11 mouse cellular contexts compared by ENCODE assay signal in the genomic region with DNA sequence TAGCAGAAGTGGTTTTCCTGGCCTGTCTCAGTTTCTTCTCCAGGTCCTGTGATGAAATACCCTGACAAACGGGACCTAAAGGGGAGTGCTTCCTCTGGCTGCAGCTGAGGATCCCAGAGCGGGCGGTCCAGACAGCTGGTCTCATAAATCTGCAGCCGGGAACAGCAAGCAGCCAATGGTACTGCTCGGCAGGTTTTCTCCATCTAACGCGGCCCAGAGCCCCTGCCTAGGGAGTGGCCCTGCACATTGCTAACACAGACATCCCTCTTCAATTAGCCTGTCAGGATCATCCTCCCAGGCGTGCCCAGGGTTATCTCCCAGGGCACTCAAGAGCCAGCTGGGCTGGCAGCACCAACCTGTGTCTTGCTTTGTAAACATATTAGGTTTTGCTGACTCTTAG. TPM values are rescaled to one million over a fixed set of nuclear protein-coding genes. Genes with fewer than 3 reads are reported as not detected.
A peak's percentile ranks its signal among the peaks of the same experiment; 100 is the strongest.
DNase-seq lines count a peak whose midpoint lies in the region; ATAC-seq lines count a peak whose summit lies in the region.
"Had no signal": no experiment of that assay in that cellular context is flagged by ENCODE, and none has a peak within 500 bp of the region (broad histone marks: within the 10 kb centered on the region; RNA-seq: fewer than 3 reads in every experiment).

No protein-coding gene starts in this region.

- H3K27ac ChIP-seq in kidney, embryonic 15.5 days, result peak overlapping the region; percentile 62
- H3K27ac ChIP-seq in hindbrain, embryonic 14.5 days, result peak overlapping the region; percentile 10
- peak overlapping the region; percentile 12; the same call in 1 of the 2 replicates for H3K27ac ChIP-seq in midbrain, embryonic 16.5 days (ENCODE audit: low read length)
- H3K27ac ChIP-seq in heart, embryonic 11.5 days (ENCODE audit: low read depth, low read length), result no peak overlapping the region
- H3K27ac ChIP-seq: lung, embryonic 15.5 days had no signal

- no peak for DNase-seq in kidney, postnatal 36 days
- DNase-seq in embryo, embryonic 11.5 days (ENCODE audit: low read depth, low spot score), result peak; percentile 53
- no peak for DNase-seq in hindbrain, embryonic 14.5 days (ENCODE audit: low spot score)
- DNase-seq in thymus, postnatal 14 days, result no peak
- DNase-seq: cerebellum, adult 9-10 months; kidney, adult 18-20 months had no signal

- H3K27me3 ChIP-seq in kidney, embryonic 15.5 days, result no peaks in the 10 kb centered on the region
- no peaks in the 10 kb centered on the region for H3K27me3 ChIP-seq in hindbrain, embryonic 14.5 days (ENCODE audit: control insufficient read depth, insufficient read depth, low read length)
- H3K27me3 ChIP-seq in midbrain, embryonic 16.5 days (ENCODE audit: control insufficient read depth, insufficient read depth, low read depth, low read length), result no peaks in the 10 kb centered on the region
- no peaks in the 10 kb centered on the region for H3K27me3 ChIP-seq in heart, embryonic 11.5 days (ENCODE audit: control insufficient read depth, insufficient read depth, low read length)
- H3K27me3 ChIP-seq: lung, embryonic 15.5 days had no signal

- H3K4me3 ChIP-seq in kidney, embryonic 15.5 days (replicated peaks), result no peak overlapping the region
- H3K4me3 ChIP-seq in hindbrain, embryonic 14.5 days (replicated peaks; ENCODE audit: low read length), result no peak overlapping the region
- no peak overlapping the region for H3K4me3 ChIP-seq in midbrain, embryonic 16.5 days (ENCODE audit: low read depth, low read length)
- H3K4me3 ChIP-seq in heart, embryonic 11.5 days (ENCODE audit: low read depth, low read length), result no peak overlapping the region
- H3K4me3 ChIP-seq: lung, embryonic 15.5 days had no signal

- 14% methylated on average over 8 of the region's 8 CpGs for WGBS in kidney, embryonic 15.5 days
- 14% methylated on average over 8 of the region's 8 CpGs for WGBS in hindbrain, embryonic 14.5 days
- WGBS in midbrain, embryonic 16.5 days, result 21% methylated on average over 8 of the region's 8 CpGs
- 38% methylated on average over 8 of the region's 8 CpGs for WGBS in heart, embryonic 11.5 days (ENCODE audit: insufficient replicate concordance)

- peaks cover 29% of the 10 kb centered on the region for H3K4me1 ChIP-seq in kidney, embryonic 15.5 days
- peaks cover 6% of the 10 kb centered on the region; the same call in 1 of the 2 replicates for H3K4me1 ChIP-seq in hindbrain, embryonic 14.5 days (replicated peaks; ENCODE audit: control insufficient read depth, insufficient read depth, low read length)
- peaks cover 12% of the 10 kb centered on the region for H3K4me1 ChIP-seq in midbrain, embryonic 16.5 days (ENCODE audit: control insufficient read depth, insufficient read depth, low read length)
- no peaks in the 10 kb centered on the region for H3K4me1 ChIP-seq in heart, embryonic 11.5 days (ENCODE audit: control insufficient read depth, insufficient read depth, low read length)
- H3K4me1 ChIP-seq: lung, embryonic 15.5 days had no signal

- H3K9me3 ChIP-seq in kidney, embryonic 15.5 days (replicated peaks), result no peaks in the 10 kb centered on the region
- H3K9me3 ChIP-seq in hindbrain, embryonic 14.5 days (ENCODE audit: control insufficient read depth, low read length), result no peaks in the 10 kb centered on the region
- no peaks in the 10 kb centered on the region for H3K9me3 ChIP-seq in midbrain, embryonic 16.5 days (replicated peaks; ENCODE audit: control insufficient read depth, low read length, poor library complexity, severe bottlenecking)
- H3K9me3 ChIP-seq in heart, embryonic 11.5 days (replicated peaks; ENCODE audit: control insufficient read depth, low read length), result no peaks in the 10 kb centered on the region
- H3K9me3 ChIP-seq: lung, embryonic 15.5 days had no signal

- H3K4me2 ChIP-seq in kidney, embryonic 15.5 days, result no peak overlapping the region
- H3K4me2 ChIP-seq in hindbrain, embryonic 14.5 days (replicated peaks), result peak overlapping the region; percentile 26; the same call in 1 of the 2 replicates
- no peak overlapping the region for H3K4me2 ChIP-seq in midbrain, embryonic 16.5 days (ENCODE audit: low read length)
- no peak overlapping the region for H3K4me2 ChIP-seq in heart, embryonic 11.5 days
- H3K4me2 ChIP-seq: lung, embryonic 15.5 days had no signal

- H3K9ac ChIP-seq in kidney, embryonic 15.5 days, result no peak overlapping the region
- H3K9ac ChIP-seq in hindbrain, embryonic 14.5 days, result 0 out of 2 replicates have a peak overlapping the region, but pooled peaks have one; percentile 24
- 0 out of 2 replicates have a peak overlapping the region, but pooled peaks have one; percentile 0 for H3K9ac ChIP-seq in midbrain, embryonic 16.5 days (ENCODE audit: low read depth, low read length)
- H3K9ac ChIP-seq in heart, embryonic 11.5 days (ENCODE audit: low read depth, low read length), result no peak overlapping the region
- H3K9ac ChIP-seq: lung, embryonic 15.5 days had no signal

- peaks cover 11% of the 10 kb centered on the region for H3K36me3 ChIP-seq in kidney, embryonic 15.5 days
- no peaks in the 10 kb centered on the region for H3K36me3 ChIP-seq in hindbrain, embryonic 14.5 days (replicated peaks; ENCODE audit: control insufficient read depth, insufficient read depth)
- H3K36me3 ChIP-seq in midbrain, embryonic 16.5 days (ENCODE audit: control insufficient read depth, insufficient read depth, low read length), result no peaks in the 10 kb centered on the region
- H3K36me3 ChIP-seq in heart, embryonic 11.5 days (ENCODE audit: control insufficient read depth, insufficient read depth, low read length), result no peaks in the 10 kb centered on the region
- H3K36me3 ChIP-seq: lung, embryonic 15.5 days had no signal

- ATAC-seq in kidney, embryonic 15.5 days (replicated peaks; ENCODE audit: low FRiP score), result peak; percentile 91
- ATAC-seq in hindbrain, embryonic 14.5 days (ENCODE audit: low FRiP score), result peak; percentile 57; the same call in 1 of the 2 replicates
- ATAC-seq in midbrain, embryonic 16.5 days, result peak; percentile 43; the same call in 1 of the 2 replicates
- ATAC-seq in heart, embryonic 11.5 days (replicated peaks; ENCODE audit: insufficient number of reproducible peaks, low FRiP score, low TSS enrichment), result no peak
- ATAC-seq in activated CD4-positive, CD25-positive, alpha-beta regulatory T cell, adult 4 months, result no peak

RNA-seq across cellular contexts. Expression of a gene that starts 38.3 kb away (rescaled TPM):
- 28.2 and 30.6 TPM in 2 replicates for polyA plus RNA-seq in kidney, embryonic 15.5 days (2015; fragmentation: Nextera tagmentation; extraction: Ambion mirVana)
- polyA plus RNA-seq in hindbrain, embryonic 14.5 days (2014; fragmentation: Nextera tagmentation; extraction: Ambion mirVana), result 13.6 and 14.1 TPM in 2 replicates
- 15.5 and 17.3 TPM in 2 replicates for polyA plus RNA-seq in midbrain, embryonic 16.5 days (2015; fragmentation: Nextera tagmentation; extraction: Ambion mirVana)
- polyA plus RNA-seq in heart, embryonic 11.5 days (2014; fragmentation: Nextera tagmentation; extraction: Ambion mirVana), result 12.4 and 15.2 TPM in 2 replicates
- 1 to 10 TPM; 5.7 to 9.7 TPM for polyA plus RNA-seq in activated CD4-positive, CD25-positive, alpha-beta regulatory T cell, adult 4 months (2017; shearing (Covaris generic))

Comparison
In these comparisons a context has a peak if more than half of its experiments do, and no peak if none do; other contexts are left out.
1. ATAC-seq: peak in kidney, embryonic 15.5 days (single experiment), hindbrain, embryonic 14.5 days (single experiment) and midbrain, embryonic 16.5 days (single experiment); none in heart, embryonic 11.5 days (single experiment) and activated CD4-positive, CD25-positive, alpha-beta regulatory T cell, adult 4 months (single experiment).
2. H3K9ac ChIP-seq: peak in hindbrain, embryonic 14.5 days (single experiment) and midbrain, embryonic 16.5 days (single experiment); none in kidney, embryonic 15.5 days (single experiment) and heart, embryonic 11.5 days (single experiment).